Mouse (Mus musculus): Measurements from ENCODE around the gene Mt3.
"Not testable (repeated sequence)": the region's sequence is repeated elsewhere in the genome, so short reads cannot be mapped to it uniquely, and the experiment has no call there.

DNA sequence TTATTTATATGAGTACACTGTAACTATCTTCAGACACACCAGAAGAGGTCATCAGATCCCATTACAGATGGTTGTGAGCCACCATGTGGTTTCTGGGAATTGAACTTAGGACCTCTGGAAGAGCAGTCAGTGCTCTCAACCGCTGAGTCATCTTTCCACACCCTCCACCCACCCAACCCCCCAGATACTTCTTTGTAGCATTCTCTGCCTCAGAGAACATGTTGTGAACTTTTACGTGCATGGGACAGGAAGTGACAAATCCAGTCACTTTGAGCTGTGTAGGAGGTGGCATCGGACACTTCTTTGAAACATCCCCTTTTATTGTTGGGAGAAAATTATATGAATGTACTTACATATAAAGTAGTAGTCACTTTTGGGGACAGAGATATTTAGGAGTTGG is 17.8 kb upstream of the Mt3 start:
- not testable (repeated sequence) for TF ChIP-seq CTCF (IDR thresholded peaks at IDR 0.05; ENCODE audit: borderline replicate concordance, insufficient read depth, low read length); POLR2A (IDR thresholded peaks at IDR 0.05; ENCODE audit: low read depth, low read length)

Data from embryonic fibroblast, embryonic 13.5 days (primary cell).